Mouse (Mus musculus) stomach, postnatal 0 days (tissue): ENCODE measurements at regions not wholly inside any gene's neighbourhood (a gene's known extent, or its start where the extent isn't known, plus 50 kb on each side); places are given as distances from the start of the nearest gene placed in this dataset.
A peak's percentile ranks its signal among the peaks of the same experiment; 100 is the strongest.

Source experiments
- ATAC-seq: fragments of 200-750 bp; cut with Nextera tagmentation; 2 replicates; pipeline ENCODE4 v1.8.0; 2017; ENCODE audit not compliant: low FRiP score, low TSS enrichment
- DNase-seq: peaks from one replicate; pipeline ENCODE4 v3.0.0-alpha.2; 2016; ENCODE audit warnings: low spot score
- H3K27ac ChIP-seq: fragments of 300-500 bp; sonication (generic); replicated peaks from 2 replicates; pipeline ENCODE4 v1.5.1; 2014; ENCODE audit warnings: mild to moderate bottlenecking, control low read depth
- H3K27me3 ChIP-seq: fragments of 300-500 bp; sonication (generic); 2 replicates; pipeline ENCODE4 v1.6.1; 2014; ENCODE audit warnings: low read length; ENCODE audit not compliant: control insufficient read depth, insufficient read depth
- H3K36me3 ChIP-seq: fragments of 300-500 bp; sonication (generic); 2 replicates; pipeline ENCODE4 v1.6.1; 2014; ENCODE audit warnings: low read length, mixed read lengths; ENCODE audit not compliant: control insufficient read depth, insufficient read depth
- H3K4me1 ChIP-seq: fragments of 300-500 bp; sonication (generic); replicated peaks from 2 replicates; pipeline ENCODE4 v1.6.1; 2014; ENCODE audit warnings: antibody characterized with exemption; ENCODE audit not compliant: control insufficient read depth, insufficient read depth
- H3K4me2 ChIP-seq: fragments of 300-500 bp; sonication (generic); replicated peaks from 2 replicates; pipeline ENCODE4 v1.6.1; 2014; ENCODE audit warnings: low read depth, mild to moderate bottlenecking, control low read depth, moderate library complexity
- H3K4me3 ChIP-seq: fragments of 300-500 bp; sonication (generic); 2 replicates; pipeline ENCODE4 v1.5.1; 2014; ENCODE audit warnings: low read depth, low read length, control low read depth
- H3K9ac ChIP-seq: fragments of 300-500 bp; sonication (generic); 2 replicates; pipeline ENCODE4 v1.6.1; 2014; ENCODE audit warnings: mild to moderate bottlenecking, low read length, control low read depth, mixed read lengths
- H3K9me3 ChIP-seq: fragments of 300-500 bp; sonication (generic); 2 replicates; pipeline ENCODE4 v1.6.1; 2016; ENCODE audit warnings: low read length; ENCODE audit not compliant: control insufficient read depth
- CTCF ChIP-seq: IDR thresholded peaks from 2 replicates; pipeline ENCODE4 v1.5.1; 2016; ENCODE audit warnings: antibody characterized with exemption, low read depth, mild to moderate bottlenecking, moderate library complexity
- EP300 ChIP-seq: optimal IDR thresholded peaks from 2 replicates; pipeline ENCODE3; 2016; ENCODE audit warnings: antibody characterized with exemption
- WGBS: fragments of 180-500 bp; shearing (Covaris S2); extraction: QIAGEN DNeasy Blood & Tissue Kit; methylation state at CpG from one replicate; pipeline ENCODE4 v1.1.7; 2014; 5-methylcytosine and 5-hydroxymethylcytosine counted together

- no peak for ATAC-seq
- Histone ChIP-seq H3K36me3 (no peaks in the 10 kb centered on the region), H3K4me2 (no peak overlapping the region), H3K27ac (no peak overlapping the region), H3K4me1 (no peaks in the 10 kb centered on the region), H3K4me3 (no peak overlapping the region), H3K9ac (no peak overlapping the region), H3K27me3 (no peaks in the 10 kb centered on the region), H3K9me3 (no peaks in the 10 kb centered on the region)
- 66% methylated on average over 3 of the region's 3 CpGs for WGBS
- TF ChIP-seq CTCF (no peak), EP300 (no peak)
- no peak for DNase-seq
Observed at GRCm38 (mm10) chr5:64665064-64665463, 138.1 kb upstream of the Klf3 start.

GRCm38 (mm10) chr5:64666256-64666655, 136.9 kb upstream of the Klf3 start:
- DNase-seq (no peak), ATAC-seq (no peak)

GRCm38 (mm10) chr5:64667053-64667452, 136.1 kb upstream of the Klf3 start:
- TF ChIP-seq CTCF = no peak
- TF ChIP-seq EP300 = no peak
- no peaks in the 10 kb centered on the region for H3K36me3 ChIP-seq
- 0 out of 2 replicates have a peak, but pooled peaks have one; percentile 45 for ATAC-seq
- H3K4me2 ChIP-seq = no peak overlapping the region
- no peaks in the 10 kb centered on the region for H3K27me3 ChIP-seq
- H3K27ac ChIP-seq = no peak overlapping the region
- no peaks in the 10 kb centered on the region for H3K4me1 ChIP-seq
- no peak overlapping the region for H3K4me3 ChIP-seq
- DNase-seq = no peak
- H3K9me3 ChIP-seq = no peaks in the 10 kb centered on the region
- 55% methylated on average over 3 of the region's 3 CpGs for WGBS
- no peak overlapping the region for H3K9ac ChIP-seq

More at GRCm38 (mm10) chr5:64666256-64666655, 136.9 kb upstream of the Klf3 start:
- Histone ChIP-seq H3K4me1 (no peaks in the 10 kb centered on the region), H3K9ac (no peak overlapping the region), H3K27me3 (no peaks in the 10 kb centered on the region), H3K27ac (no peak overlapping the region), H3K4me2 (no peak overlapping the region), H3K9me3 (no peaks in the 10 kb centered on the region), H3K4me3 (no peak overlapping the region), H3K36me3 (no peaks in the 10 kb centered on the region)
- no peak for TF ChIP-seq CTCF
- no peak for TF ChIP-seq EP300
- WGBS = 65% methylated on average over 3 of the region's 3 CpGs

GRCm38 (mm10) chr5:64673861-64674260, 129.3 kb upstream of the Klf3 start:
- H3K4me3 ChIP-seq = no peak overlapping the region
- TF ChIP-seq CTCF (no peak), EP300 (no peak)
- H3K4me2 ChIP-seq = no peak overlapping the region
- no peak overlapping the region for H3K27ac ChIP-seq
- no peaks in the 10 kb centered on the region for H3K9me3 ChIP-seq
- no peaks in the 10 kb centered on the region for H3K36me3 ChIP-seq
- WGBS = 98% methylated on average over 2 of the region's 2 CpGs
- H3K4me1 ChIP-seq = no peaks in the 10 kb centered on the region
- no peak overlapping the region for H3K9ac ChIP-seq
- no peaks in the 10 kb centered on the region for H3K27me3 ChIP-seq
- ATAC-seq = no peak
- DNase-seq = no peak

- no peak overlapping the region for H3K9ac ChIP-seq
Observed at GRCm38 (mm10) chr5:64676214-64676945, 126.8 kb upstream of the Klf3 start.

GRCm38 (mm10) chr5:64676946-64677588, 126.1 kb upstream of the Klf3 start:
- WGBS = 87% methylated on average over 8 of the region's 8 CpGs
- no peak overlapping the region for H3K4me2 ChIP-seq
- DNase-seq = no peak
- no peak for ATAC-seq
- H3K4me1 ChIP-seq = no peaks in the 10 kb centered on the region
- H3K4me3 ChIP-seq = no peak overlapping the region
- H3K27me3 ChIP-seq = no peaks in the 10 kb centered on the region
- no peak overlapping the region for H3K9ac ChIP-seq
- no peak for TF ChIP-seq EP300
- TF ChIP-seq CTCF = no peak
- no peaks in the 10 kb centered on the region for H3K36me3 ChIP-seq
- H3K9me3 ChIP-seq = no peaks in the 10 kb centered on the region
- no peak overlapping the region for H3K27ac ChIP-seq

More at GRCm38 (mm10) chr5:64676214-64676945, 126.8 kb upstream of the Klf3 start:
- no peak for TF ChIP-seq EP300
- no peak for TF ChIP-seq CTCF
- DNase-seq = no peak
- no peak overlapping the region for H3K4me2 ChIP-seq
- 87% methylated on average over 17 of the region's 17 CpGs for WGBS
- H3K4me3 ChIP-seq = no peak overlapping the region
- ATAC-seq = no peak
- H3K4me1 ChIP-seq = no peaks in the 10 kb centered on the region
- H3K27me3 ChIP-seq = no peaks in the 10 kb centered on the region
- no peaks in the 10 kb centered on the region for H3K36me3 ChIP-seq
- no peak overlapping the region for H3K27ac ChIP-seq
- no peaks in the 10 kb centered on the region for H3K9me3 ChIP-seq
